Mouse (Mus musculus) cortical plate, adult 2 months (tissue): ENCODE data around the gene Dock11.

Source experiments
- CTCF ChIP-seq: fragments of 200-500 bp; IDR thresholded peaks from 2 replicates; pipeline ENCODE4 v1.5.1; 2011; ENCODE audit warnings: mild to moderate bottlenecking, control low read depth, low read length; ENCODE audit not compliant: insufficient read depth; ENCODE audit errors: extremely low read depth
- POLR2A ChIP-seq: fragments of 200-500 bp; IDR thresholded peaks from 2 replicates; pipeline ENCODE4 v1.6.1; 2011; ENCODE audit warnings: mild to moderate bottlenecking, low read length, control low read depth; ENCODE audit not compliant: insufficient read depth; ENCODE audit errors: extremely low read depth

GRCm38 (mm10) chrX:36115171-36115570 lies 226.5 kb downstream of the Dock11 start:
- TF ChIP-seq CTCF = no peak
- TF ChIP-seq POLR2A = no peak
